Mouse (Mus musculus) CD4-positive, CD25-positive, alpha-beta regulatory T cell, adult 4 months (primary cell): ENCODE results near the gene Idh1. TPM values are rescaled to one million over a fixed set of nuclear protein-coding genes. Genes with fewer than 3 reads are reported as not detected.
"Not testable (repeated sequence)": the region's sequence is repeated elsewhere in the genome, so short reads cannot be mapped to it uniquely, and the experiment has no call there.

Experiments
- ATAC-seq: one replicate; pipeline ENCODE4 v1.8.0; 2017
- polyA plus RNA-seq, 2 experiments: library from polyadenylated mRNA; unstranded; fragments of 100-300 nt; shearing (Covaris generic); gene quantifications; one replicate each; pipeline ENCODE4 v1.2.1; 2017

The Idh1 gene
- 10 to 100 TPM in 1 of 2 experiments, 1 to 10 TPM in 1; 7.9 to 10.2 TPM for polyA plus RNA-seq

GRCm38 (mm10) chr1:65186287-65187073, at the start of gene Idh1, which contains the start of gene Pikfyve:
TSS of gene Idh1 (minus strand) at chr1:65186500.
TSS of gene Pikfyve (plus strand) at chr1:65186683.
- ATAC-seq, result peak; percentile 99

- ATAC-seq, result no peak
Observed at GRCm38 (mm10) chr1:65230566-65230965, 44.3 kb upstream of the Idh1 start.

GRCm38 (mm10) chr1:65229768-65230167, 43.5 kb upstream of the Idh1 start:
- ATAC-seq, result not testable (repeated sequence)

DNA sequence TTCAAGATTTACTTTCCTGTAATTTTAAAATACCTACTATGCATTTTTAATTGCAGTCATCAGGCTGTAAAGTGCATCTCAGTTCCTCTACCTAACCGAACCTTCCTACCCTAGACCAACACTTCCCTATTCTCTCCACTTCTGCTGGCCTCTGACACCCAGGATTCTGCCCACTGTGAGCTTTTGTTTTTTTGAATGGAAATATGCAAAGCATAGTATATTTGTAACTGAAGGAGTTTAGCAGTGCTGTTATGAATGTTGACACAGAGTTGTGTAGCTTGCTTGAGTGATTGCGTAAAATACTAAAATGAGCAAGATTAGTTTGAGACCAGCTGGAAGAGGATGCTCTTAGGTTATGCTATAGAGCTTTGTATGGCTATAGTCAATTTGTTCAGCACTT, 41.4 kb upstream of the Idh1 start:
- ATAC-seq, result no peak

- ATAC-seq, result no peak
Observed at GRCm38 (mm10) chr1:65223654-65224053, 37.4 kb upstream of the Idh1 start.

DNA sequence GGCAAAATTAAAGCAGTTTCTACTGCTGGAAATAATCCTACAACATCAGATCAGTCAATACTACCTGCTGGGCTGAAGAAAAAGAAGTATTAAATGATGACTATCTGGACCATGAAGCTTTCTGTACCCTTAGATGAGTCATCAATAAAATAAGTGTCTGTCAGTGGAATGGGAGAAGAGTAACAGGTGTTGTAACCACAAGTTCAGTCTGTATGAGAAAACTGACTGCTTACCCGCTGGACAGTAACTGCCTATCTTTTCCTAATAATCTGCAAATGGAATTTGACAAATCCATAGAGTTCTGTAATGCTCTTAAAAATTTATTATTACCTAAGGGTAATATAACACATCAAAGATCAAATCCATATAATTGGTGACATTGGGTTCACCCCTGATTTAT, 31.7 kb upstream of the Idh1 start:
- no peak for ATAC-seq

- ATAC-seq, result no peak
Observed at GRCm38 (mm10) chr1:65217567-65217966, 31.3 kb upstream of the Idh1 start.

- ATAC-seq, result no peak
Observed at GRCm38 (mm10) chr1:65213214-65213613, 26.9 kb upstream of the Idh1 start.

DNA sequence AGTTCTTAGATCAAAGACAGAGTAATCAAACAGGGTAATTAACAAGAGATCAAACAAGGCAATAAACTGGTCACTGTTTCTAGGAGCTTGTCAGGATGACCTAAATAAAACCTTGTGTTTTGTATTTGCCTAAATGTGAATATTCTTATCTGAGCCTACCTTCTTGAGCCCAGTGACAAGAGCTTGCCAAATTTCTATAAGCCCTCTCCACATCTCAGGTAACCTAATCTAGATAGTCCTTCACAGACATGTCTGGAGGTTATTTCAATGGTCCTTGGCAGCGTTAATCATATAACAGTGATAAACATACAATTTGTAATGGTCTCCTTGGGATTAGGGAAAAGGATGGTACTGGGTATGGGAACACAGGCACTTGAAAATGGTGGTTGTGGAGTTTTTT, 18.0 kb upstream of the Idh1 start:
- no peak for ATAC-seq

- ATAC-seq, result no peak
Observed at GRCm38 (mm10) chr1:65198861-65199260, 12.6 kb upstream of the Idh1 start.

DNA sequence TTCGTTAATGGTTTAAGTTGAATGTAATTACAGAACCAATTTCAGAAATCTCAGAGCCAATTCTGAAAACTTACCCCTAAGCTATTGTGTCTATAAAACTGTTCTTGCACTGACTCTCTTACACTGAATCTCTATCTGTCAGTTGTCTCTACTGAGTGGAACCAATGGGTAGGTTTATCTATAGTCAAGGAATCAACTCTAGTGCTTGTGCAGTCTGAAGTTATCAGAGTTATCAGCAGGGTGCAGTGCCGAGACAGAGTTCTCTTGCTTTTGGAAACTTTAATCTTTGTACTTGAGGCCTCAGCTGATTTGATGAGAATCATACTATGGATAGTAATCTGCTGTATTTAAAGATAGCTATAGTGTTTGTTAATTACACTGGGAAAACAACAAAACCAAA, 12.1 kb upstream of the Idh1 start:
- no peak for ATAC-seq

GRCm38 (mm10) chr1:65193226-65193625, 6.9 kb upstream of the Idh1 start:
- no peak for ATAC-seq

GRCm38 (mm10) chr1:65190172-65190571, 3.9 kb upstream of the Idh1 start:
- ATAC-seq, result no peak

DNA sequence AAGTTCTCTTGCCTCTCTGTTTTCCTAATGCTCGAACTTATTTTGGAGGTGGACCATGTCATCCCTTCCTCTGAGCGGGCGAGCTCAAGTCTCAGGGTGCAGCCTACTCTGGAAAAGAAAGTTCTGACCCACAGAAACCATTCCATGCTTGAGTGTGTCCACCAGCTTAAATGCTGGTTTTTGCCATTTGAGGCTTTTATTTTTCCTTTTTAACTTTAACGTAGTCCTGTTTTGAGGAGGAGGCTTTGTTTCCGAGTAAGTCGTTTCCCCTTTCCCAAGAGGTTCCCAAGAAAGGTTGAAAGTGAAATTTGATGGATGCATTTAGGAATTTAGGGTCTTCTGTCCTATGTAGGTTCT, 752 bp upstream of the Idh1 start:
- ATAC-seq, result peak; percentile 5

- no peak for ATAC-seq
Observed at GRCm38 (mm10) chr1:65185524-65186205, 635 bp downstream of the Idh1 start.

DNA sequence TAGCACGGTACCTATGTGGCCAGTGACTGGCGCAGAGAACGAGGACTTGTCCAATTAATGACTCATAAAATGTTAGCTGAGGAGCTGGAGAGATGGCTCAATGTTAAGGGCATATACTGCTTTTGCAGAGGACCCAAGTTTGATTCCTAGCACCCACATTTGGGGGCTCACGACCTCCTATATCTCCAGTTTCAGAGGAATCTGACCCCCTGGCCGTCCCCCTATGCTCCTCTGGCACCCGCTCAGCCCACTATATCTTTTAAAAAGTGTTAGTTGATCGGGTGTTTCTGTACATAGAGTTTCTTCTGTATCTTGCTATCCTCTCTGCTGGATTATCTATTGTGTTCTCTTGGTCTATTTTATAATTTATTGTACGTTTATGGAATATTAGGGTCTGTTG, 1.3 kb downstream of the Idh1 start:
- no peak for ATAC-seq

DNA sequence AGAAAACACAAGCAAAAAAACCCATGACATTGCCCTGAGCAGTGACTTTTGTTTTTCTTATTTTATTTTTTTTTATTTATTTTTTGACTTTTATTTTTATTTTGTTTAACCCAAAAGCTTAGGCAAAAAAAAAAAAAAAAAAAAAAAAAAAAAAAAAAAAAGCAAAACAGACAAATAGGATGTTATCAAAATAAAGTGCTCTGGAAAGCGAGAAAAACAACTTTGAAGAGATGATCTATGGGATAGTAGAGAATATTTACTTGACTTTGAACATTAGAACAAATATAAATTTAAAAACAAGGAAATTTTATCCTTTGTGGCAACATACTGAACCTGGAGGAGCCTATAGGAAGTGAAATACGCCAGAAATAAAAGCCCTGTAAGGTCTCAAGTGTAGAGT, 2.3 kb downstream of the Idh1 start:
- no peak for ATAC-seq

- ATAC-seq, result no peak
Observed at GRCm38 (mm10) chr1:65181459-65181858, 4.8 kb downstream of the Idh1 start.

- peak; percentile 35 for ATAC-seq
Observed at GRCm38 (mm10) chr1:65179634-65180249, 6.6 kb downstream of the Idh1 start.

- ATAC-seq, result peak; percentile 54
Observed at GRCm38 (mm10) chr1:65178902-65179432, 7.3 kb downstream of the Idh1 start.

DNA sequence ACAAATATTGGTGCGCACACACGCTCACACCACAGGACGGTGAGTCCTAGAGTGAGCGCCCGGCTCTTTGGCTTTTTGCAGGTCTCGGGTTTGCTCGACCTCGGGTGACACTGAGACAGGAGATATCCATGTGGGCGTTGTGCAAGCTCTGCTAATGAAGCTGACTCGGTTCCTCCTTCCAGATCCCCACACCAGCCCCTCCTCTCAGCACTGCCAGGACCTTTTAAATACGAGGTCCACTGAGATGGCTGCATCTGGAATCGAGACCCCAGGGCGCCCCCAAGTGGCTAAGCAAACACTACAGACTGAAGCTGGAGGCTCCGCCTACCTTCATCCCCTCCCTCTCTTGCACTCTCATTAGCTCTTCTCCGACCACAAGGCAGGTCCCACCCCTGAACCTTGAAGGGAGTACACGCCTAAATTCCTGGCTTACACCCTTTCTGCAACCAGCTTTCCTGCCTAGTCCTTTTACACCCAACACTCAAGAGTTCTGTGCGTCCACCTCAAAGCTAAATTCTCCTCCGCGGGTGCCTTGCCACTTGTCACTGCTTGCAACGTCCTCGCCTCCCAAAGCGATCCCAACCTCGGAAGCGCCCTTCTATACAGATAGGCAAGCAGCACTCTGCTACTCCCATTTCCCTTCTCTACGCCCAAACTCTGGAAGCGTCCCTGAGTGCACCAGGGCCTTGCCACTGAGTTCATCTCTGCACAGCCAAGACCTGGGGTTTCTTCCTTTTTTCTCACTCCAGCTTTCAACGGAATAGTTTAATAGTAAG, 8.0 kb downstream of the Idh1 start:
- ATAC-seq, result peak; percentile 89

DNA sequence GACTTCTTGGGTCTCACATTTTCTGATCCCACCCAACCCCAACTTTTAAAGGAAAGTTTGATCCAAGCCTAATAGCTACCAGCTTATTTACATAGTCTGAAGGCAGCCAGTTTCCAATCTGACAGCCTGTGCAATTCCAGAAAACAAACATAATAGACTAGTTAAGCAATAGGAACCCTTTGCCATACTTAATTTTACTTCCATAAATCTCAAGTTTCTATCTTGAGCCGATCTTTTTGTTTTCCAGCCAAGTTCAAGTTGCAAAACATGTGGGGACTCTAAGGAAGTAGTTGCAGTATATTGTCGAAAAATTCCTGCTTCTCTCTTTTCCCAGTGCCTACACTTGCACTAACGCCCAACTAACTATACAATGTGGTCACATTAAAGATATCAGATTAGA, 8.8 kb downstream of the Idh1 start:
- ATAC-seq, result no peak

GRCm38 (mm10) chr1:65176912-65177311, 9.4 kb downstream of the Idh1 start:
- no peak for ATAC-seq
